Mouse (Mus musculus): ENCODE measurements at regions not wholly inside any gene's neighbourhood (a gene's known extent, or its start where the extent isn't known, plus 50 kb on each side); places are given as distances from the start of the nearest gene placed in this dataset.

DNA sequence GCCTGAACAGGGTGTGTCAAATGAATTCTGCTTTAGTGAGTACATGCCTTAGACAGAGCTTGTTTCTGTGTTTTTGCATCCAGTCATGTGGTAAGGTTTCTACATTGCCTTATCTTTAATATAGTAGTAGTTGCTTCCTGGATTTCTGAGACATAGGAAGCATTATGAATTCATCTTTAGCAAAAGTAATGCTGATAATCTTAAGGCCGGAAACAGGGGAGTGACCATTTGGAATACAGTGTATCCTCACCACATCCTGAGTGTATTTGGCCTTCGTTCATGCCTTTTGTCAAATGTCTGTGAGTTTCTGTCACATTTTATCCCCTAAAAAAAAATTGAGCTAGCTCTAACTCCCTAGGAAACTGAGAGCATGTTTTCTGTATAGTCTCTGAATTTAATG lies 482.9 kb downstream of the Cetn3 start:
- no peaks in the 10 kb centered on the region for H3K27me3 ChIP-seq (ENCODE audit: control insufficient read depth, insufficient read depth, low read length)
- no peaks in the 10 kb centered on the region for H3K36me3 ChIP-seq (ENCODE audit: control insufficient read depth, insufficient read depth, low read length)
- no peak overlapping the region for H3K9ac ChIP-seq (ENCODE audit: low read length)
- H3K9me3 ChIP-seq (ENCODE audit: control insufficient read depth, low read length) = no peaks in the 10 kb centered on the region
- H3K4me1 ChIP-seq (ENCODE audit: control insufficient read depth, insufficient read depth, low read length) = no peaks in the 10 kb centered on the region
- H3K4me3 ChIP-seq (ENCODE audit: low read depth, low read length) = no peak overlapping the region
- DNase-seq (ENCODE audit: low spot score) (no peak), ATAC-seq (ENCODE audit: insufficient number of reproducible peaks, low FRiP score, low TSS enrichment, low read depth) (no peak)
- H3K27ac ChIP-seq (replicated peaks; ENCODE audit: low read depth, low read length) = no peak overlapping the region
- H3K4me2 ChIP-seq (ENCODE audit: low read depth, severe bottlenecking) = no peak overlapping the region
- WGBS = 85% methylated on average over 2 of the region's 2 CpGs

DNA sequence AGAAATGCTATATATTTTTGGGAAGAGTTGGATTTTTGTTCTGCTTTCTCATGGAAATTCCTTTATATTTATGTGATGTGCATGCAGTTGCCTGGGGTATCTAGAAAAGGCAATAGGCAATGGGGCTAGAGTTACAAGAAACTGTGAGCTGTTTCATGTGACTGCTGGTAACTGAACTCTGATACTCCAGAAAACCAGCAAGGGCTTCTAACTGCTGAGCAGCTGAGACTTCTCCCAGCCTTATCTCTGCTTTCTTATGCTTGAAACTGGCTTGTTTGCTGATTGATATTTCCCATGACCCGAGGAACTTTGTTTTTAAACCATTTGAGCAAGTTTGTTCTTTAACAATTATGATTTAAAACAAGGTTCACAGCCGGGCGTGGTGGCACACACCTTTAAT lies 491.9 kb downstream of the Cetn3 start:
- Histone ChIP-seq H3K4me3 (ENCODE audit: low read depth, low read length) (no peak overlapping the region), H3K27ac (replicated peaks; ENCODE audit: low read depth, low read length) (no peak overlapping the region), H3K4me2 (ENCODE audit: low read depth, severe bottlenecking) (no peak overlapping the region), H3K36me3 (ENCODE audit: control insufficient read depth, insufficient read depth, low read length) (no peaks in the 10 kb centered on the region), H3K4me1 (ENCODE audit: control insufficient read depth, insufficient read depth, low read length) (no peaks in the 10 kb centered on the region), H3K27me3 (ENCODE audit: control insufficient read depth, insufficient read depth, low read length) (no peaks in the 10 kb centered on the region), H3K9ac (ENCODE audit: low read length) (no peak overlapping the region), H3K9me3 (ENCODE audit: control insufficient read depth, low read length) (no peaks in the 10 kb centered on the region)
- DNase-seq (ENCODE audit: low spot score) = no peak
- ATAC-seq (ENCODE audit: insufficient number of reproducible peaks, low FRiP score, low TSS enrichment, low read depth) = no peak
- 79% methylated on average over 3 of the region's 3 CpGs for whole genome bisulfite sequencing

GRCm38 (mm10) chr13:82276001-82276400 lies 493.1 kb downstream of the Cetn3 start:
- H3K27ac ChIP-seq (replicated peaks; ENCODE audit: low read depth, low read length) = no peak overlapping the region
- H3K4me1 ChIP-seq (ENCODE audit: control insufficient read depth, insufficient read depth, low read length) = no peaks in the 10 kb centered on the region
- H3K4me2 ChIP-seq (ENCODE audit: low read depth, severe bottlenecking) = no peak overlapping the region
- ATAC-seq (ENCODE audit: insufficient number of reproducible peaks, low FRiP score, low TSS enrichment, low read depth) = no peak
- WGBS = 82% methylated on average over 3 of the region's 3 CpGs
- H3K36me3 ChIP-seq (ENCODE audit: control insufficient read depth, insufficient read depth, low read length) = no peaks in the 10 kb centered on the region
- no peak overlapping the region for H3K9ac ChIP-seq (ENCODE audit: low read length)
- H3K27me3 ChIP-seq (ENCODE audit: control insufficient read depth, insufficient read depth, low read length) = no peaks in the 10 kb centered on the region
- DNase-seq (ENCODE audit: low spot score) = no peak
- no peak overlapping the region for H3K4me3 ChIP-seq (ENCODE audit: low read depth, low read length)
- no peaks in the 10 kb centered on the region for H3K9me3 ChIP-seq (ENCODE audit: control insufficient read depth, low read length)

DNA sequence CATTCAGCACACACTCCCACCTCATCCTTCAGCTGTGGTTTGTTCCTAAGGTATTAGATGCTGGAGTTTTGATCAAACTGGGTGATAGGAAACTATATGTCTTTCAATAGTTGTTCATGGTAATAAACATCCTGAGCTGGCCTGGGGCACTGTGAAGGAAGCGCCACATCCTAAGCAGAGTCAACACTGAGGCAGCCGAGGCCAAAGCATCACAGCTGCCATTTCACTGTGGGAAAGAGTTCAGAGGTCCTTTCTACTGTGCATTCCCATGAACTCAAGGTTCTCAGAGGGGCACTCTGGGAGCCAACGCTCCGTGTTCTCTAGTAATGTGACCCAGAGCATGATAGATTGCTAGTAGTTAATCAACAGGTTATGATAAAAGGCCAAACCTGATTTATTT lies 497.9 kb downstream of the Cetn3 start:
- no peaks in the 10 kb centered on the region for H3K9me3 ChIP-seq (ENCODE audit: control insufficient read depth, low read length)
- ATAC-seq (ENCODE audit: insufficient number of reproducible peaks, low FRiP score, low TSS enrichment, low read depth) (no peak), DNase-seq (ENCODE audit: low spot score) (no peak)
- no peaks in the 10 kb centered on the region for H3K27me3 ChIP-seq (ENCODE audit: control insufficient read depth, insufficient read depth, low read length)
- 58% methylated on average over 4 of the region's 4 CpGs for WGBS
- no peaks in the 10 kb centered on the region for H3K4me1 ChIP-seq (ENCODE audit: control insufficient read depth, insufficient read depth, low read length)
- H3K9ac ChIP-seq (ENCODE audit: low read length) = no peak overlapping the region
- no peak overlapping the region for H3K4me2 ChIP-seq (ENCODE audit: low read depth, severe bottlenecking)
- no peaks in the 10 kb centered on the region for H3K36me3 ChIP-seq (ENCODE audit: control insufficient read depth, insufficient read depth, low read length)
- H3K27ac ChIP-seq (replicated peaks; ENCODE audit: low read depth, low read length) = no peak overlapping the region
- no peak overlapping the region for H3K4me3 ChIP-seq (ENCODE audit: low read depth, low read length)

- no peak for DNase-seq (ENCODE audit: low spot score)
- H3K4me3 ChIP-seq (ENCODE audit: low read depth, low read length) = no peak overlapping the region
- no peaks in the 10 kb centered on the region for H3K4me1 ChIP-seq (ENCODE audit: control insufficient read depth, insufficient read depth, low read length)
- no peak for ATAC-seq (ENCODE audit: insufficient number of reproducible peaks, low FRiP score, low TSS enrichment, low read depth)
- no peak overlapping the region for H3K4me2 ChIP-seq (ENCODE audit: low read depth, severe bottlenecking)
- H3K9ac ChIP-seq (ENCODE audit: low read length) = no peak overlapping the region
- no peaks in the 10 kb centered on the region for H3K36me3 ChIP-seq (ENCODE audit: control insufficient read depth, insufficient read depth, low read length)
- no peak overlapping the region for H3K27ac ChIP-seq (replicated peaks; ENCODE audit: low read depth, low read length)
- WGBS = 50% methylated on average over 3 of the region's 3 CpGs
- no peaks in the 10 kb centered on the region for H3K27me3 ChIP-seq (ENCODE audit: control insufficient read depth, insufficient read depth, low read length)
- H3K9me3 ChIP-seq (ENCODE audit: control insufficient read depth, low read length) = no peaks in the 10 kb centered on the region
Observed at GRCm38 (mm10) chr13:82295834-82296233, 513.0 kb downstream of the Cetn3 start.

GRCm38 (mm10) chr13:82304227-82304626 lies 521.4 kb downstream of the Cetn3 start:
- Histone ChIP-seq H3K9me3 (ENCODE audit: control insufficient read depth, low read length) (no peaks in the 10 kb centered on the region), H3K4me2 (ENCODE audit: low read depth, severe bottlenecking) (no peak overlapping the region), H3K4me1 (ENCODE audit: control insufficient read depth, insufficient read depth, low read length) (no peaks in the 10 kb centered on the region), H3K27ac (replicated peaks; ENCODE audit: low read depth, low read length) (no peak overlapping the region), H3K36me3 (ENCODE audit: control insufficient read depth, insufficient read depth, low read length) (no peaks in the 10 kb centered on the region), H3K9ac (ENCODE audit: low read length) (no peak overlapping the region), H3K4me3 (ENCODE audit: low read depth, low read length) (no peak overlapping the region), H3K27me3 (ENCODE audit: control insufficient read depth, insufficient read depth, low read length) (no peaks in the 10 kb centered on the region)
- ATAC-seq (ENCODE audit: insufficient number of reproducible peaks, low FRiP score, low TSS enrichment, low read depth) (no peak), DNase-seq (ENCODE audit: low spot score) (no peak)
- WGBS = 34% methylated on average over 2 of the region's 2 CpGs

DNA sequence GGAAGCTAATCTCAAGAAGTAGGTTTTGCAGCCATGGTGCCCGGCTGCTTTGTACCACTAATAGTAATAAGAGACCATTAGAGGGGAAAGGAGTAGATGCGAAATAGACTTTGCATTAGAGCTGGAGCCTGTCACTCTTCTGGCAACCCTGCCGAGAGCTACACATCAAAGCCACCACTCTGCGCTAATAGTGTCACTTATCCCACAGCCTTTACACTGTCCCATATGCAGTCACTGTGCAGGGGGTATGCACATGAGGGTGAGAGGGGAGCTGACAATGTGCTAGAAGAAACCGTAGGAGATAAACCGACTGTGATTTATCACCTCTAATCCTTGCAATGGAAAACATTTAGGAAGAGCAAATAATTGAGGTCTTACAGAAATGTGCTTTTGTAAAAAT lies 522.2 kb downstream of the Cetn3 start:
- Histone ChIP-seq H3K4me2 (ENCODE audit: low read depth, severe bottlenecking) (no peak overlapping the region), H3K36me3 (ENCODE audit: control insufficient read depth, insufficient read depth, low read length) (no peaks in the 10 kb centered on the region), H3K27ac (replicated peaks; ENCODE audit: low read depth, low read length) (no peak overlapping the region), H3K4me1 (ENCODE audit: control insufficient read depth, insufficient read depth, low read length) (no peaks in the 10 kb centered on the region), H3K9me3 (ENCODE audit: control insufficient read depth, low read length) (no peaks in the 10 kb centered on the region), H3K27me3 (ENCODE audit: control insufficient read depth, insufficient read depth, low read length) (no peaks in the 10 kb centered on the region), H3K4me3 (ENCODE audit: low read depth, low read length) (no peak overlapping the region), H3K9ac (ENCODE audit: low read length) (no peak overlapping the region)
- WGBS = 30% methylated on average over 6 of the region's 6 CpGs
- ATAC-seq (ENCODE audit: insufficient number of reproducible peaks, low FRiP score, low TSS enrichment, low read depth) (no peak), DNase-seq (ENCODE audit: low spot score) (no peak)

- Histone ChIP-seq H3K9ac (ENCODE audit: low read length) (no peak overlapping the region), H3K4me1 (ENCODE audit: control insufficient read depth, insufficient read depth, low read length) (no peaks in the 10 kb centered on the region), H3K4me2 (ENCODE audit: low read depth, severe bottlenecking) (no peak overlapping the region), H3K4me3 (ENCODE audit: low read depth, low read length) (no peak overlapping the region), H3K9me3 (ENCODE audit: control insufficient read depth, low read length) (no peaks in the 10 kb centered on the region), H3K36me3 (ENCODE audit: control insufficient read depth, insufficient read depth, low read length) (no peaks in the 10 kb centered on the region), H3K27ac (replicated peaks; ENCODE audit: low read depth, low read length) (no peak overlapping the region), H3K27me3 (ENCODE audit: control insufficient read depth, insufficient read depth, low read length) (no peaks in the 10 kb centered on the region)
- no peak for ATAC-seq (ENCODE audit: insufficient number of reproducible peaks, low FRiP score, low TSS enrichment, low read depth)
- WGBS = 90% methylated on average over 8 of the region's 8 CpGs
- DNase-seq (ENCODE audit: low spot score) = no peak
Observed at GRCm38 (mm10) chr13:82308336-82308735, 525.5 kb downstream of the Cetn3 start.

DNA sequence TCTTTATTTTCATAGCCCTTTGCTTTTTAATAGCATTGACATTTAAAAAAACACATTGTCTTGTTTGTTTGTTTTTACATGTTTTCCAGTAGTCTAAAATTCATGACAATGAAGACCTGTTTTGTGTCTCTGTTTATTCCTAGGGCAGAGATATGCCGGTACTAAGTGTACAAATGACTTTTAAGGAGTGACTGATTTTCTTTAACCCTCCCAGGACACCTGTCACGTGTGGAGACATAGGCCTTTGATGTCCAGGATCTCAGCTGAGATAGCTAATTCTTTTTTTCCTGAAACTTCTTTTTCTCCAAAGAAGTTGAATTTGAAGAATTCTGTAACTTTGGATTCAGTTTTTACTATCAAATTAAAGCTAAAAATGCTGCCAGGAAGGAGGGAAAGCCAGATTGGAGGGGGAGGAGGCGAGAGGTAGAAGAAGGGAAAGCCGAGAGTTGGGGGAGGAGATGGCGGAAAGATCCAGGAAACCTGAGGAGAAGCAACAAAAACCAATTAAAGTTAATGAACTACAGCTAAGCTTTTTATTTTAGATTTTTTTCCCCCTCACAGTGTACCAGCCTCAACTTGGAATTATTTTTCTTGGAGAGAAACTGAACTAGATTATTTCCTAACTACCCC lies 533.8 kb downstream of the Cetn3 start:
- H3K27me3 ChIP-seq (ENCODE audit: control insufficient read depth, insufficient read depth, low read length) = no peaks in the 10 kb centered on the region
- no peak overlapping the region for H3K9ac ChIP-seq (ENCODE audit: low read length)
- ATAC-seq (ENCODE audit: insufficient number of reproducible peaks, low FRiP score, low TSS enrichment, low read depth) = no peak
- H3K4me3 ChIP-seq (ENCODE audit: low read depth, low read length) = no peak overlapping the region
- no peak overlapping the region for H3K4me2 ChIP-seq (ENCODE audit: low read depth, severe bottlenecking)
- H3K27ac ChIP-seq (replicated peaks; ENCODE audit: low read depth, low read length) = no peak overlapping the region
- H3K36me3 ChIP-seq (ENCODE audit: control insufficient read depth, insufficient read depth, low read length) = no peaks in the 10 kb centered on the region
- H3K9me3 ChIP-seq (ENCODE audit: control insufficient read depth, low read length) = no peaks in the 10 kb centered on the region
- H3K4me1 ChIP-seq (ENCODE audit: control insufficient read depth, insufficient read depth, low read length) = no peaks in the 10 kb centered on the region
- 63% methylated on average over 5 of the region's 5 CpGs for WGBS
- DNase-seq (ENCODE audit: low spot score) = no peak
